Mouse (Mus musculus) CH12.LX (cell line): ENCODE measurements around the gene Cic. TPM values are rescaled to one million over a fixed set of nuclear protein-coding genes. Genes with fewer than 3 reads are reported as not detected.

ENCODE experiments used
- DNase-seq: peaks from one replicate; pipeline ENCODE4 v3.0.0-alpha.2; 2013; ENCODE audit errors: extremely low read depth
- H3K27ac ChIP-seq: 2 replicates; pipeline ENCODE4 v1.5.1; 2012; ENCODE audit warnings: low read depth, mild to moderate bottlenecking, control low read depth, moderate library complexity; ENCODE audit not compliant: insufficient read depth
- H3K27me3 ChIP-seq: replicated peaks from 2 replicates; pipeline ENCODE3; 2012; ENCODE audit warnings: inconsistent platforms
- H3K36me3 ChIP-seq, 2 experiments: replicated peaks in 1 of 2; 2 replicates each; pipeline versions ENCODE3 to v1.6.1; 2012; ENCODE audit warnings: inconsistent platforms in 1 of 2, low read length in 1 of 2, mild to moderate bottlenecking in 1 of 2, mixed read lengths in 1 of 2, moderate library complexity in 1 of 2; ENCODE audit not compliant: control insufficient read depth in 1 of 2, insufficient read depth in 1 of 2
- H3K4me1 ChIP-seq, 2 experiments: 2 replicates each; pipeline ENCODE4 v1.6.1; 2012; ENCODE audit warnings: inconsistent platforms in 1 of 2, moderate library complexity in 1 of 2; ENCODE audit not compliant: insufficient read depth in 2 of 2, control insufficient read depth in 1 of 2
- H3K4me2 ChIP-seq: 2 replicates; pipeline ENCODE4 v1.6.1; 2012; ENCODE audit warnings: low read depth, mild to moderate bottlenecking, control low read depth; ENCODE audit not compliant: poor library complexity, insufficient read depth, severe bottlenecking
- H3K4me3 ChIP-seq, 3 experiments: fragments of 150-350 bp in 1 of 3; sonication (generic) in 1 of 3; replicated peaks in 1 of 3; 2 replicates each; pipeline versions ENCODE3 to v1.5.1; 2011 to 2012; ENCODE audit warnings: low read depth in 2 of 3, low read length in 2 of 3, mild to moderate bottlenecking in 2 of 3, moderate library complexity in 2 of 3, control low read depth in 1 of 3, improper control_type of control experiment in 1 of 3, inconsistent platforms in 1 of 3, mixed read lengths in 1 of 3; ENCODE audit not compliant: poor library complexity in 1 of 3
- H3K79me2 ChIP-seq: replicated peaks from 2 replicates; pipeline ENCODE4 v1.6.1; 2012; ENCODE audit warnings: mild to moderate bottlenecking, moderate library complexity; ENCODE audit not compliant: control insufficient read depth, poor library complexity, insufficient read depth, severe bottlenecking; ENCODE audit errors: extremely low read depth
- H3K9ac ChIP-seq: 2 replicates; pipeline ENCODE4 v1.6.1; 2012; ENCODE audit warnings: low read depth, mild to moderate bottlenecking, control low read depth, moderate library complexity; ENCODE audit not compliant: insufficient read depth
- H3K9me3 ChIP-seq: replicated peaks from 2 replicates; pipeline ENCODE3; 2012; ENCODE audit warnings: low read length, inconsistent platforms, mixed read lengths
- CHD1 ChIP-seq: IDR thresholded peaks from 2 replicates; pipeline ENCODE4 v1.6.1; 2012; ENCODE audit warnings: low read depth, low read length, improper control_type of control experiment, inconsistent platforms
- CHD2 ChIP-seq: IDR thresholded peaks from 2 replicates; pipeline ENCODE4 v1.6.1; 2011; ENCODE audit warnings: low read length, improper control_type of control experiment
- CTCF ChIP-seq, 2 experiments: IDR thresholded peaks in 1 of 2; conservative IDR thresholded peaks in 1 of 2; 2 replicates each; pipeline ENCODE4 v1.5.1; 2011 to 2012; ENCODE audit warnings: low read depth in 2 of 2, low read length in 2 of 2, improper control_type of control experiment in 1 of 2, inconsistent platforms in 1 of 2, mild to moderate bottlenecking in 1 of 2, moderate library complexity in 1 of 2
- E2F4 ChIP-seq: IDR thresholded peaks from 2 replicates; pipeline ENCODE4 v1.6.1; 2011; ENCODE audit warnings: low read depth, low read length, improper control_type of control experiment; ENCODE audit not compliant: insufficient replicate concordance
- HCFC1 ChIP-seq: IDR thresholded peaks from 2 replicates; pipeline ENCODE4 v1.6.1; 2012; ENCODE audit warnings: low read depth, mild to moderate bottlenecking, inconsistent platforms, low read length, improper control_type of control experiment
- IRF4 ChIP-seq: IDR thresholded peaks from 2 replicates; pipeline ENCODE4 v1.6.1; 2014; ENCODE audit warnings: low read depth, mild to moderate bottlenecking, inconsistent platforms, low read length, improper control_type of control experiment
- KAT2A ChIP-seq: IDR thresholded peaks from 2 replicates; pipeline ENCODE4 v1.6.1; 2012; ENCODE audit warnings: low read length, improper control_type of control experiment, inconsistent platforms; ENCODE audit not compliant: insufficient replicate concordance
- MAFK ChIP-seq: IDR thresholded peaks from 2 replicates; pipeline ENCODE4 v1.6.1; 2011; ENCODE audit warnings: low read length, improper control_type of control experiment; ENCODE audit not compliant: insufficient replicate concordance
- MAX ChIP-seq: IDR thresholded peaks from 2 replicates; pipeline ENCODE4 v1.6.1; 2011; ENCODE audit warnings: low read length, improper control_type of control experiment
- MAZ ChIP-seq: IDR thresholded peaks from 2 replicates; pipeline ENCODE4 v1.6.1; 2012; ENCODE audit warnings: low read depth, mild to moderate bottlenecking, inconsistent platforms, low read length, improper control_type of control experiment, moderate library complexity
- NELFE ChIP-seq: IDR thresholded peaks from 2 replicates; pipeline ENCODE4 v1.6.1; 2011; ENCODE audit warnings: low read depth, low read length, improper control_type of control experiment
- NRF1 ChIP-seq: IDR thresholded peaks from 2 replicates; pipeline ENCODE4 v1.6.1; 2014; ENCODE audit warnings: low read depth, mild to moderate bottlenecking, inconsistent platforms, low read length, improper control_type of control experiment, moderate library complexity
- POLR2A ChIP-seq: IDR thresholded peaks from 2 replicates; pipeline ENCODE4 v1.6.1; 2011; ENCODE audit warnings: low read depth, mild to moderate bottlenecking, improper control_type of control experiment, low read length
- RAD21 ChIP-seq: IDR thresholded peaks from 2 replicates; pipeline ENCODE4 v1.6.1; 2011; ENCODE audit warnings: low read depth, mild to moderate bottlenecking, low read length, improper control_type of control experiment, moderate library complexity
- TCF12 ChIP-seq: IDR thresholded peaks from 2 replicates; pipeline ENCODE4 v1.6.1; 2014; ENCODE audit warnings: low read depth, mild to moderate bottlenecking, inconsistent platforms, low read length, improper control_type of control experiment
- ZC3H11A ChIP-seq: IDR thresholded peaks from 2 replicates; pipeline ENCODE4 v1.6.1; 2012; ENCODE audit warnings: low read depth, mild to moderate bottlenecking, inconsistent platforms, low read length, improper control_type of control experiment
- ZMIZ1 ChIP-seq: IDR thresholded peaks from 2 replicates; pipeline ENCODE4 v1.6.1; 2012; ENCODE audit warnings: low read depth, mild to moderate bottlenecking, inconsistent platforms, low read length, improper control_type of control experiment
- ZNF384 ChIP-seq: IDR thresholded peaks from 2 replicates; pipeline ENCODE4 v1.6.1; 2012; ENCODE audit warnings: low read depth, low read length, improper control_type of control experiment, inconsistent platforms
- dilution Hi-C: fragments of 300-500 bp; cut with MboI; formaldehyde crosslinking; loops from 2 replicates; pipeline ENCODE4 v1.14.3; 2020; ENCODE audit warnings: low sequenced_read_pairs; ENCODE audit not compliant: extremely low pct_unique_long_range_greater_than_20kb, extremely low pct_ligation_motif_present
- in situ Hi-C: fragments of 300-500 bp; cut with MboI; formaldehyde crosslinking; loops from 3 replicates; pipeline ENCODE4 v1.14.3; 2019; ENCODE audit warnings: low sequenced_read_pairs, low pct_ligation_motif_present, low pct_unique_long_range_greater_than_20kb, mixed read lengths
- polyA plus RNA-seq: library from polyadenylated mRNA; unstranded; fragments of >175 nt; gene quantifications from 2 replicates; pipeline ENCODE4 v1.2.1, GENCODE M21; 2012; ENCODE audit warnings: low read depth; ENCODE audit not compliant: insufficient read length
- total RNA-seq, 2 experiments: library from RNA; depleted of rRNA; stranded (reverse); fragments of 300-350 nt in 1 of 2; fragments of >200 nt in 1 of 2; gene quantifications; 2 replicates each; pipeline ENCODE4 v1.2.3; 2012 to 2014

The Cic gene
- total and polyA plus RNA-seq, 3 experiments = 2.5 to 34.5 (median 21.7) TPM

DNA sequence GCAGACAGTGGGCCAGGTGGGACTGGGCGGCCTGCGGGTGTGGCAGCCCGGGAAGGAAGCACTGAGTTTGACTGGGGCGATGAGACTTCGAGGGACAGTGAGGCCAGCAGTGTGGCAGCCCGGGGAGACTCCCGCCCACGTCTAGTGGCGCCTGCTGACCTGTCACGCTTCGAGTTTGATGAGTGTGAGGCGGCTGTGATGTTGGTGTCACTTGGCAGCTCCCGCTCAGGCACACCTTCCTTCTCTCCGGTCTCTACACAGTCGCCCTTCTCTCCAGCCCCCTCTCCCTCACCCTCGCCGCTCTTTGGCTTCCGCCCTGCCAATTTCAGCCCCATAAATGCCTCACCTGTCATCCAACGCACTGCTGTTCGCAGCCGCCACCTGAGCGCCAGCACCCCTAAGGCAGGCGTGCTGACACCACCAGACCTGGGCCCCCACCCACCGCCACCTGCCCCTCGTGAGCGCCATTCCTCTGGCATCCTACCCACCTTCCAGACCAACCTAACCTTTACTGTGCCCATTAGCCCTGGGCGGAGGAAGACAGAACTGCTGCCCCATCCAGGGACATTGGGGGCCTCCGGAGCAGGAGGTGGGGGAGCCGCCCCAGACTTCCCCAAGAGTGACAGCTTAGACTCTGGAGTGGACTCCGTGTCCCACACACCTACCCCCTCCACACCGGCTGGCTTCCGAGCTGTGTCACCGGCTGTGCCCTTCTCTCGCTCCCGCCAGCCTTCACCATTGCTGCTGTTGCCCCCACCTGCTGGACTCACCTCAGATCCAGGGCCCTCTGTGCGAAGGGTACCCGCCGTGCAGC lies 5.1 kb downstream of the Cic start:
- TF ChIP-seq ZC3H11A (no peak), KAT2A (no peak), IRF4 (no peak), MAFK (no peak), E2F4 (no peak), MAZ (no peak), HCFC1 (no peak), POLR2A (no peak), NELFE (no peak), NRF1 (no peak), RAD21 (no peak), ZMIZ1 (no peak), ZNF384 (no peak), CHD2 (no peak), CTCF (conservative IDR thresholded peaks at IDR 0.05 in 1 of 2, IDR thresholded peaks at IDR 0.05 in 1 of 2; ENCODE audit: low read depth in 2 of 2, low read length in 2 of 2) (no peak)
- no peaks in the 10 kb centered on the region for H3K9me3 ChIP-seq
- H3K4me1 ChIP-seq = peaks cover 49 to 69% of the 10 kb centered on the region in 2 experiments
- DNase-seq = no peak
- 0 out of 2 replicates have a peak, but pooled peaks cover 2% of the 10 kb centered on the region for H3K79me2 ChIP-seq
- no peak overlapping the region for H3K27ac ChIP-seq
- H3K4me2 ChIP-seq = no peak overlapping the region
- H3K9ac ChIP-seq = no peak overlapping the region
- H3K4me3 ChIP-seq = no peak overlapping the region
- in situ Hi-C loops = loop anchor here (10.0 kb wide), 1 partner anchor 88 kb away; no protein-coding TSS in a partner anchor
- H3K36me3 ChIP-seq = peaks cover 30 to 59% of the 10 kb centered on the region in 2 experiments
- H3K27me3 ChIP-seq = no peaks in the 10 kb centered on the region
- dilution Hi-C loops = no loop called here

DNA sequence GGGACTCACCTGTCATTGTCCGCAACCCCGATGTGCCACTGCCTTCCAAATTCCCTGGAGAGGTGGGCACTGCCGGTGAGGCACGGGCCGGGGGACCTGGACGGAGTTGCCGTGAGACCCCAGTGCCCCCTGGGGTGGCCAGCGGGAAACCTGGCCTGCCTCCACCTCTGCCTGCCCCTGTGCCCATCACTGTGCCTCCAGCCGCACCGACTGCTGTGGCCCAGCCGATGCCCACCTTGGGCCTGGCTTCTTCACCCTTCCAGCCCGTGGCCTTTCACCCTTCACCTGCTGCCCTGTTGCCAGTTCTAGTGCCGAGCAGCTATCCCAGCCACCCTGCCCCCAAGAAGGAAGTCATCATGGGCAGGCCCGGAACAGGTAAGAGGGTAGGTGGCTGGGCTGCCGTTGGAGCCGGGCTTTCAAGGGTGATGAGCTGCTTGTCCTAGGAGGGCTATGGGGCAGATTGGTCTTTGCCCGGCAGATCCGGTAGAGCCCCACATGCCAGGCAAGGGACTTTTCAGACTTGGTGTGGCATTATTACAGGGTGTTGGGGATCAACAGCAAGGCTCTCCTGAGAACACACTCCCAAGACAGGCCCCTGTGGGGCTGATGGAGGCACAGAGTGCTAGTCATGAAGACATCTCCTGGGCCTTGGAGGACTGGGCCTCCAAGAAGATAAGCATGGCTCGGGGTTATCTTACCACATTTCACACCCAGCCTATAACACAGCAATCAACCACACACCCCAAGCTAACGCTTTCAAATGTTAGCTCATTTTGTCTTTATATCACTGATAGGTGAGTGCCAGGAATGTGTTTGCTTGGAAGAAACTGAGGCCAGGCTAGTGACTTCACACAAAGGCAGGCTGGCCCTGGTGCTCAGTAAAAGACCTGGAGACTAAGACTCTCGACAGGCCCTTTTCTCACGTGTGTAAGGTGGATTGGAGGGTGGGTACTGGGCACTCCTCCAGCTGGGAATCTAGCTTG lies 6.0 kb downstream of the Cic start:
- no peak for DNase-seq

More for the DNA sequence above, 6.0 kb downstream of the Cic start:
- Histone ChIP-seq H3K9me3 (no peaks in the 10 kb centered on the region), H3K4me3 (no peak overlapping the region), H3K9ac (no peak overlapping the region), H3K79me2 (0 out of 2 replicates have a peak, but pooled peaks cover 2% of the 10 kb centered on the region), H3K4me2 (no peak overlapping the region), H3K4me1 (peaks cover 52 to 73% of the 10 kb centered on the region in 2 experiments), H3K27me3 (no peaks in the 10 kb centered on the region), H3K36me3 (peaks cover 30 to 59% of the 10 kb centered on the region in 2 experiments), H3K27ac (no peak overlapping the region)
- dilution Hi-C loops (no loop called here), in situ Hi-C loops (loop anchor here (10.0 kb wide), 1 partner anchor 89 kb away; no protein-coding TSS in a partner anchor)
- TF ChIP-seq ZC3H11A (no peak), CHD1 (no peak), MAX (no peak), TCF12 (no peak)
